Mouse (Mus musculus): ENCODE results near the gene Fam83g. TPM values are rescaled to one million over a fixed set of nuclear protein-coding genes. Genes with fewer than 3 reads are reported as not detected.

Fam83g gene
- polyA plus RNA-seq, 1 experiment from 2014 or later: 6.6 TPM

DNA sequence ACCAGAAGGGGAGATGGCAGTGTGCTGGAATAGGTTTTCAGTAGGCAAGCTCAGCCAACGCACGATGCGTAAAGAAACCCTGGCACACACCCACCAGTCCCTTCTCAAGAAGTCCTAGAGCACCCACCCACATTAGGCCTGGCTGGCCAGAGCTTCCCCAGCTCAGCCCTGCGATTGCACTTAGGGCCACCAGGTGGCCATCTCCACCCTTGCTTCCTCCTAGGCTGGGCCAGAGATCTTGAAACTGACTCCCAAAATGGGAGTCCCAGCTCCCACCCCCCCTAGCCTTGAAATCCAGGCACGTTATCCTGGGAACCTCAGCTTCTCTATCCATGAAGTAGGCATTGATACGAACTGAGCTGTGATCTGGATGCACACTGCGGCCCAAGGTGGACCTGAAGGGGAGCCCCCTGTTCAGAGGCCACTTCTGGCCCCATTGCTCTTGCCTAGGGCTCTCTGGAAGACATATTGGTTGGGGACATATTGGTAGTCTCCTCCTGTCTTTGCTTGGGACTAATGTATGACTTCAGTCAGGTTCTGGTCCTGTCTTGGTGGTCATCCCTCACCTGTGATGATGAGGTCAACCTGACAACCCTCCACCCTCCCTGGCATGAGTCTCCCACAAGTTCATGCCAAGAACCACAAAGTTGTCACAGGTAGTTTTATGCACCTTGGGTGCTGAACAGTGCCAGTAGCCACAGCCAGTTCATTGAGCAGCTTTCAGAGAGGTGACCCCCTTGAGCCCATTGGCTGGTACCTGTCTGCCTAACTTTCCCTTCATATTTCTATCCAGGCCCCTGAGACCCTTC lies 17.7 kb upstream of the Fam83g start:
- WGBS (ENCODE audit: insufficient replicate concordance): 51% methylated on average over 7 of the region's 7 CpGs
- no peak for ATAC-seq (ENCODE audit: insufficient read depth)

DNA sequence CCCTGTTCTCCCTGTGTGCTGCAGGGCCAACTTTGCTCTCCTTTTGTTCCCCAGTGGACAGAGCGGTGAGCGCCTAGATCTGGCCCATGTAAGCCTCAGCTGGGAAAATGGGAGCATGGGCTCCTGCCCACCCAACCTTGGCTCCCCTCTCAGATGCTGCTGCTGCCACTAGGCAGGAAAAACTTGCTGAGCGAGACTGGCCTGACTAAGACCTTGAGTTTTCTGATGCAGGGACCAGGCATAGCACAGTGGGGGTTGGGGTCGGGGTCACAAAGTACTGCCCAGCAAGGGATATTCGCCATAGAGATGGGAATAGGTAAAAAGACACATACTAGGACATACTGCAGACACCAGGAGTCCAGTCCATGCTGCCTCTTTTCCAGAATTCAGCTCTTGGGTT lies 16.6 kb upstream of the Fam83g start:
- Histone ChIP-seq H3K4me2 (no peak overlapping the region), H3K4me3 (replicated peaks) (no peak overlapping the region), H3K27me3 (no peaks in the 10 kb centered on the region), H3K9me3 (replicated peaks) (no peaks in the 10 kb centered on the region), H3K36me3 (replicated peaks) (no peaks in the 10 kb centered on the region), H3K27ac (replicated peaks) (no peak overlapping the region), H3K9ac (no peak overlapping the region), H3K4me1 (replicated peaks) (no peaks in the 10 kb centered on the region)
- 67% methylated on average over 5 of the region's 5 CpGs for WGBS (ENCODE audit: insufficient replicate concordance)
- no peak for ATAC-seq (ENCODE audit: insufficient read depth)

More for the DNA sequence above, 17.7 kb upstream of the Fam83g start:
- H3K9me3 ChIP-seq (replicated peaks): no peaks in the 10 kb centered on the region
- H3K4me1 ChIP-seq (replicated peaks): no peaks in the 10 kb centered on the region
- no peak overlapping the region for H3K9ac ChIP-seq
- H3K4me3 ChIP-seq (replicated peaks): no peak overlapping the region
- no peak overlapping the region for H3K27ac ChIP-seq (replicated peaks)
- H3K4me2 ChIP-seq: no peak overlapping the region
- no peaks in the 10 kb centered on the region for H3K27me3 ChIP-seq
- no peaks in the 10 kb centered on the region for H3K36me3 ChIP-seq (replicated peaks)

DNA sequence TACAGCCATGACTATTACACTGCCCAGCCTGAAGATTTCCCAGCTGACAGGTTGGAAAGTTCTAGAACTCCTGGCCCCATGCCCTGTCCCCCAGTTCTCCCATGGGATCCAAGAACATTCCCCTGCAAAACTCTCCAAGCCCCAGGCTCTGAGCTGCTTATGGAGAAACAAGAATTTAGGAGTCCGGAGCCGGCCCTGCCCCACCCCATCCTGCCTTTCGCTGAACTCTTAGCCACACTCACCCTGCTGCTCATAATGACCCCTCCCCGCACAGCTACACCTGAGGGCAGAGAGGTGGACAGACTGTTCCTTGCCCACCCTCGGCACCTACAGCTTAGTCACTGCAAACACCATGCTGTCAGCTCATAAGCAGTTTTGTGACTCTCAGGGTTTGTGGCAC lies 16.1 kb upstream of the Fam83g start:
- Histone ChIP-seq H3K9me3 (replicated peaks) (no peaks in the 10 kb centered on the region), H3K27ac (replicated peaks) (no peak overlapping the region), H3K9ac (no peak overlapping the region), H3K4me1 (replicated peaks) (no peaks in the 10 kb centered on the region), H3K27me3 (no peaks in the 10 kb centered on the region), H3K36me3 (replicated peaks) (no peaks in the 10 kb centered on the region), H3K4me2 (no peak overlapping the region), H3K4me3 (replicated peaks) (no peak overlapping the region)
- 74% methylated on average over 5 of the region's 5 CpGs for WGBS (ENCODE audit: insufficient replicate concordance)
- no peak for ATAC-seq (ENCODE audit: insufficient read depth)

DNA sequence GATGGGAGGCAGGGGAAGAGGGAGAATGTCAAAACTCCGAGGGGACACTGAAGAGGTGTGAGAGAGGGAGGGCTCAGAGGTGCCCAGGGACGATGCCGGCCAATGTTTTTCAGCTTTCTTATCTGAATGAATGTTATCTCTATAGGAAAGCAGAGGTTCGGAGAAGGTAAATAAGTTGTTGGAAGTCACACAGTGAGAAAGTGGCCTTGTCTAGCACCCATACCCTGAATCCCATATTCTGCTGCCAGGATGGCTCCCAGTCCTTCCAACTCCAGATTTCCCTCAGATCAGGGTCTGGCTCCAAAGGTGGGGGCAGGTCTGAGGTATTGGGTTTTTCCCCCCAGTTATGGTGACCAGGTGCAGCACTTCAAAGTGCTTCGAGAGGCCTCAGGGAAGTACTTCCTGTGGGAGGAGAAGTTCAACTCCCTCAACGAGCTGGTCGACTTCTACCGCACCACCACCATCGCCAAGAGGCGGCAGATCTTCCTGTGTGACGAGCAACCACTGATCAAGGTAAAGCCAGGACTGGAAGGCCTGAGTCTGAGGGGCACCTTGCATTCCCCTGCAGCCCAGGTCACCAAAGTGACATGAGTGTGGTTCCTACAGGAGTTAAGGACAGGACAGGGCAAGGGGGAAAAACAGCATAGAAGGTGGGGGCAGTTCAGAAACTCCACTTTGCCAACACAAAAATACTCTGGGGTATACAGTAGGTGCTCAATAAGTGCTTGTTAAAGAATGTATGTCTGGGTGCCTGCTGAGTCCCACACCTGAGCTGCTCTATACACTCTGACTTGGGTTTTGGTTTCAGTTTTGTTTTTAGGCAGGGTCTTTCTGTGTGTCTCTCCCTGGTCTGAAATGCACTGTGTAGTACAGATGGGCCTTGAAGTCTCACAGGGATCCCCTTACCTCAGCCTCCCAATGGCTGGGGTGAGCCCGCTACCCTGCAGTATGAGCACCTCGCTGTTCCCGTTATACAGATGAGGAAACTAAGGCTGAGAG lies 14.1 kb upstream of the Fam83g start:
- no peak overlapping the region for H3K4me3 ChIP-seq (replicated peaks)
- no peaks in the 10 kb centered on the region for H3K9me3 ChIP-seq (replicated peaks)
- WGBS (ENCODE audit: insufficient replicate concordance): 49% methylated on average over 14 of the region's 14 CpGs
- no peak overlapping the region for H3K4me2 ChIP-seq
- H3K9ac ChIP-seq: no peak overlapping the region
- 0 out of 2 replicates have a peak, but pooled peaks cover 3% of the 10 kb centered on the region for H3K4me1 ChIP-seq (replicated peaks)
- no peak overlapping the region for H3K27ac ChIP-seq (replicated peaks)
- H3K36me3 ChIP-seq (replicated peaks): no peaks in the 10 kb centered on the region
- H3K27me3 ChIP-seq: peaks cover 14% of the 10 kb centered on the region
- ATAC-seq (ENCODE audit: insufficient read depth): no peak

DNA sequence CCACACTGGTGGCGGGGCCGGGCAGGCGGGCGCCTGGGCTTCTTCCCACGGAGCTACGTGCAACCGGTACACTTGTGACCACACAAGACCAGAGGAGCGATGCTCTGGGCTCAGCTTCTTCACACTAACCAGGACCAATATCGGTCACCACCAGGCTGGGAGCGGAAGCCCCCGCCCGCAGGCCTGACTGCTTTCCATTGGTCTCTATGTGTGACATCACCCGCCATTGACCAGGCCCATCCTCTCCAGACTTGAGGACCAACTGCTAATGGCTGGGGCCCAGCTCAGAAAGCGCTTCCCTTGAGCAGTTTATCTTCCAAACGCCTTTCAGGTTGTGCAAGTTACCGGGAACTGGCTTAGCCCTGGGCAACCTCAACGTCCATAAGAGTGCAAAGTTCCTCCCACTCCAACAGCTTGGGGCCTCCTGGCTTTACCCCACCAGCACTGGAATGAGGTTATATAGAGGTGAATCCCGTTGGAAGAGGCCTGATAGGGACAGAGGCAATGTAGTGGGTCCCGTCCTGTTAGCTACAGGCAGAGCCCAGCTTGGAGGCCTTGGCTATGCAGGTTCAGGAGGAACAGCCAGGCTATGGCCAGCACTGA lies 12.0 kb upstream of the Fam83g start:
- Histone ChIP-seq H3K36me3 (replicated peaks) (no peaks in the 10 kb centered on the region), H3K4me1 (replicated peaks) (0 out of 2 replicates have a peak, but pooled peaks cover 3% of the 10 kb centered on the region), H3K9me3 (replicated peaks) (no peaks in the 10 kb centered on the region), H3K27ac (replicated peaks) (no peak overlapping the region), H3K4me2 (no peak overlapping the region), H3K27me3 (peaks cover 29% of the 10 kb centered on the region), H3K9ac (no peak overlapping the region), H3K4me3 (replicated peaks) (no peak overlapping the region)
- no peak for ATAC-seq (ENCODE audit: insufficient read depth)
- WGBS (ENCODE audit: insufficient replicate concordance): 69% methylated on average over 19 of the region's 19 CpGs

DNA sequence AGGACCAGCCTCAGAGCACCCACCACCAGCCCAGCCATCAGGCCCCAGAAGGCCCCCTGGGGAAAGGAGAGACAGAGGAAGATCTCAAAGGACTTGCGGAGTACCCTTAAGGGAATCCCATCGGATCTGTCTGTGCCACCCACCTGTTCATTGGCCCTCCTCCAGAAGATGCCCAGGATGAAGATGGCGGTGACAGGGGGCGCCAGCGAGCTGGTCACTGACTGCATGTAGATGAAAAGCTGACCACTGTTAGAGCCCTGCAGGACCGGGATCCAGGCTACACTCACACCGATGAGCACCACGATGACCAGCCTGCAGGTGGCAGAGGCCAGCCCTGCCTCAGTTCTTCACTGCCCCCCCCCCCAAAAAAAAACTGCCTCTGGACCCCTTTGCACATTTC lies 10.2 kb upstream of the Fam83g start:
- ATAC-seq (ENCODE audit: insufficient read depth): no peak
- H3K9ac ChIP-seq: no peak overlapping the region
- H3K4me1 ChIP-seq (replicated peaks): 0 out of 2 replicates have a peak, but pooled peaks cover 3% of the 10 kb centered on the region
- H3K27me3 ChIP-seq: peaks cover 42% of the 10 kb centered on the region
- H3K4me3 ChIP-seq (replicated peaks): no peak overlapping the region
- no peaks in the 10 kb centered on the region for H3K36me3 ChIP-seq (replicated peaks)
- H3K4me2 ChIP-seq: no peak overlapping the region
- 34% methylated on average over 8 of the region's 8 CpGs for WGBS (ENCODE audit: insufficient replicate concordance)
- H3K9me3 ChIP-seq (replicated peaks): no peaks in the 10 kb centered on the region
- no peak overlapping the region for H3K27ac ChIP-seq (replicated peaks)

DNA sequence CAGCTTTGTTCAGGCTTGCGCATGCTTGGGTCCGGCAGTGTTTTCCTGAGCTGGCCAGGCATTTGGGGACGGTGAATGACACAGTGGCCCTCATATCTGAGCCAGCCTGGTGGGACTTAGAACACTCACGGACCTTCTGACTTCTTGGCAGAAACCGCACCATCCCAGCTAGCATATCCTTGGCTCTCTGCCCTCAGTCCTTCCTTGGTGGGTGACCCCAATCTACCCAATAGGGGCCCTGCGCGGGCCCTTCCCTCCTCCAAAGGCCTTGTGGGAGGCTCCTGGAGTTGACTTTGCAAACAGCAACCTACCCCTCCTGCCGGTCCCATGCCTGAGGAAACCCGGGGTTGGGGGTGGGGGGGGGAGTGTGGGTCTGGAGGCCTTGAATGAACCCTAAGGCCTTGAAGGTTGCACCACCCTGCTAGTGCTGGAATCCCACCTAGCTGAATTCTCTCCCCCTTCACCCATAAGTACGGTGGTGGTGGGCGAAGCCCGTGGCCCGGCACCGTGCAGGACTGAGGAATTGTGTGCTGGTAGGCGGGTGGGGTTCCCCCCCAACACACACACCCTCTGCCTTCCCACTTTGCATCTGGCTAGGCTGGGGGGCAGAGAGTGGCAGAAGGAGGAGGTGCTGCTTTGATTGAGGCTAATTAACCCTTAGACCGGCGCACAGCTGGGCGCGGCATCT lies 9.6 kb upstream of the Fam83g start:
- ATAC-seq (ENCODE audit: insufficient read depth): no peak

DNA sequence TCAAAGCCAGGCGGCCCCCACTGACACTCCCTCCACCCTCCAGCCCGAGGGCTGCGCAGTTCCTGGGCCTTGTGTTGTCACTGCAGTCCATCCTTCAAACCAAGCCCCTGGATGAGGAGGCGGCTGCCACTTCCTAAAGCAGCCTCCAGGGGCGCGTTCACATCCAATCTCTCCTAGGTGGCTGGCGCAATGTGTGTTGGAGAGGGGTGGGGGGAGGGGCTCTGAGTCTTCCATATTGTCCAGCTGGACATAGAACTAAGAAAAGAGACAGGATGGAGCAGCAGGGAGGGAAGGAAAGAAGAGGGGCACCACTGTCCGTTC lies 9.1 kb upstream of the Fam83g start:
- H3K4me1 ChIP-seq (replicated peaks): 0 out of 2 replicates have a peak, but pooled peaks cover 3% of the 10 kb centered on the region
- peaks cover 52% of the 10 kb centered on the region for H3K27me3 ChIP-seq
- no peak overlapping the region for H3K4me2 ChIP-seq
- no peak overlapping the region for H3K27ac ChIP-seq (replicated peaks)
- no peak overlapping the region for H3K4me3 ChIP-seq (replicated peaks)
- no peak for ATAC-seq (ENCODE audit: insufficient read depth)
- H3K36me3 ChIP-seq (replicated peaks): no peaks in the 10 kb centered on the region
- H3K9me3 ChIP-seq (replicated peaks): no peaks in the 10 kb centered on the region
- 10% methylated on average over 8 of the region's 8 CpGs for WGBS (ENCODE audit: insufficient replicate concordance)
- no peak overlapping the region for H3K9ac ChIP-seq

More for the DNA sequence above, 9.6 kb upstream of the Fam83g start:
- Histone ChIP-seq H3K27ac (replicated peaks) (no peak overlapping the region), H3K9ac (no peak overlapping the region), H3K36me3 (replicated peaks) (no peaks in the 10 kb centered on the region), H3K27me3 (peaks cover 47% of the 10 kb centered on the region), H3K4me3 (replicated peaks) (no peak overlapping the region), H3K9me3 (replicated peaks) (no peaks in the 10 kb centered on the region), H3K4me1 (replicated peaks) (0 out of 2 replicates have a peak, but pooled peaks cover 3% of the 10 kb centered on the region), H3K4me2 (no peak overlapping the region)
- WGBS (ENCODE audit: insufficient replicate concordance): 41% methylated on average over 19 of the region's 19 CpGs

DNA sequence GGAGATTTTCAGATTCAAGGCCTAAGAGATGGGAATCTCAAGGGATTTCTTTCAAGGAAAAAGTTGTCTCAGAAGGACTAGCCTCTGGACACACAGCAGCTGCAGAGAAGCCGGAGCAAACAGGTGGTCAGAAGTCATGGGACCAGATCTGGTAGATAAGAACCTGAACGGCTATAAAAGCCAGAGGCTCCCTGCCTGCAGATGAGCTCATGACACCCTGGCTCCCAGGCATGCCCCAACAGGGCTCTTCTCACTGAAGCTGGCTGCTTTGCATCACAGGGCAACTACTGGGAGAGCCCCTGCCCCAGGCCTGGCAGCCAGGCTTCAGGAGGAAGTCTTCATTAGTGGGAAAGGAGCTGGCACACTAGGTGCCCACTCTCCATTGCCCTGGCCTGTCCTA lies 8.6 kb upstream of the Fam83g start:
- no peak for ATAC-seq (ENCODE audit: insufficient read depth)
- Histone ChIP-seq H3K9me3 (replicated peaks) (no peaks in the 10 kb centered on the region), H3K4me3 (replicated peaks) (no peak overlapping the region), H3K36me3 (replicated peaks) (no peaks in the 10 kb centered on the region), H3K27me3 (peaks cover 53% of the 10 kb centered on the region), H3K27ac (replicated peaks) (no peak overlapping the region), H3K4me1 (replicated peaks) (0 out of 2 replicates have a peak, but pooled peaks cover 3% of the 10 kb centered on the region), H3K4me2 (no peak overlapping the region), H3K9ac (no peak overlapping the region)
- WGBS (ENCODE audit: insufficient replicate concordance): 28% methylated on average over 2 of the region's 2 CpGs

DNA sequence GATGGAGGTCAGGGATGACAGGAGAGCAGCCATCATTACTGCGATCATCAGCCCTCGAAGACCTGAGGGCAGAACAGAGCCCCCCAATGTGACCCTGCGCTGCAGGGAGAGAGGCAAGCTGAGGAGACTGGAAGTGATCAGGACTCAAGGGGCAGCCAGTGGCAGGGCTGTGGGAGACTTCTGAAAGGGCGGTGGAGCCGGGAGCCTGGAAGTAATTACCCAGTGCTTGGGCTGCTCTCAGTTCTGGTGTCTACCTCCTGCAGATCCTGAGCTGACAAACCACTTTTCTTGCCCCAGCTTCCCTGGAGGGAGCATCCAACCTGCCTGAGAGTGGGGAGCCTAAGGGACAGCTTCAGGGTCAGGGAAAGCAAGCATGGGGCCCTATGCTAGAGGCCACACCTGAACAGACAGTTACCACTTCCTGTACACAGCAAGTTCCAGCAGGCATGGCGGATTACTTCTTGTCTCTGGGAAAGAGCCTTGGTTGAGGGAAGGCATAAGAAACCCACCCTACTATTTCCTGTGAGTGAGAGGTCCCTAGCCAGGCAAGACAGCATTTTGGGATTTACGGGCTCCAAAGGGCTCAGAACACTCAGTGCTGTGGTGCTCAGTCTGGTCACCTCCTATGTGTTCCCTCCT lies 7.6 kb upstream of the Fam83g start:
- no peaks in the 10 kb centered on the region for H3K9me3 ChIP-seq (replicated peaks)
- no peak overlapping the region for H3K9ac ChIP-seq
- no peaks in the 10 kb centered on the region for H3K36me3 ChIP-seq (replicated peaks)
- no peak overlapping the region for H3K4me2 ChIP-seq
- peaks cover 53% of the 10 kb centered on the region for H3K27me3 ChIP-seq
- WGBS (ENCODE audit: insufficient replicate concordance): 60% methylated on average over 7 of the region's 7 CpGs
- H3K4me3 ChIP-seq (replicated peaks): no peak overlapping the region
- ATAC-seq (ENCODE audit: insufficient read depth): no peak
- no peak overlapping the region for H3K27ac ChIP-seq (replicated peaks)
- H3K4me1 ChIP-seq (replicated peaks): 0 out of 2 replicates have a peak, but pooled peaks cover 3% of the 10 kb centered on the region

Measured in liver, embryonic 15.5 days (tissue).